ENCODE assay signal across 24 mouse cellular contexts in the genomic region with DNA sequence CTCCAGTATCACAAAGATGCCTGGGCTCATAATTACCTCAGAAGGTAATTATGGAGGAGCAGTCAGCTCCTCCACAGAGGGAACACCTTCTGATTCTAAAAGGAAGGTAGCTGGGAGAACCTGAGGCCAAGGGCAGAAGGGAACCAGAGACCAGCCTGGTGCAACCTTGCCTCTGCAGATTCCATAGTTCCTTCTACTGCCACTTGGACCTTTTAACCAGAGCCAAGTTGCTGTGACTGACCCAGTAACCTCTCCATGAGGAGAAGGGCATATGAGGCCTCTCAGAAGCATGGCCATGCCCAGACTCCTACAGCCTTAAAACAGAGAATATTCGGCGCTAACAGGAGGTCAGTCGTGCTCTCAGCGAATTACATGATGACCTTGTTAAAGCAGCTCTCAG. TPM values are rescaled to one million over a fixed set of nuclear protein-coding genes. Genes with fewer than 3 reads are reported as not detected.
DNase-seq lines count a peak whose midpoint lies in the region; ATAC-seq and TF ChIP-seq lines count a peak whose summit lies in the region.
"Had no signal": no experiment of that assay in that cellular context is flagged by ENCODE, and none has a peak within 500 bp of the region (broad histone marks: within the 10 kb centered on the region; RNA-seq: fewer than 3 reads in every experiment).

No protein-coding gene starts in this region.

- TF ChIP-seq CTCF in hindbrain, postnatal 0 days (IDR thresholded peaks at IDR 0.05; ENCODE audit: low read depth): no peak
- TF ChIP-seq CTCF in stomach, postnatal 0 days (IDR thresholded peaks at IDR 0.05; ENCODE audit: low read depth): no peak

- no peak overlapping the region for H3K4me2 ChIP-seq in hindbrain, embryonic 15.5 days
- H3K4me2 ChIP-seq in hindbrain, postnatal 0 days (ENCODE audit: low read depth, low read length): no peak overlapping the region
- no peak overlapping the region for H3K4me2 ChIP-seq in kidney, embryonic 16.5 days (replicated peaks; ENCODE audit: low read depth, low read length)
- no peak overlapping the region for H3K4me2 ChIP-seq in stomach, embryonic 16.5 days (ENCODE audit: low read depth, low read length)
- H3K4me2 ChIP-seq in stomach, postnatal 0 days (replicated peaks; ENCODE audit: low read depth): no peak overlapping the region
- H3K4me2 ChIP-seq: forebrain, embryonic 13.5 days had no signal

- H3K36me3 ChIP-seq in heart, embryonic 10.5 days: no peaks in the 10 kb centered on the region
- no peaks in the 10 kb centered on the region for H3K36me3 ChIP-seq in hindbrain, embryonic 15.5 days
- H3K36me3 ChIP-seq in hindbrain, postnatal 0 days (ENCODE audit: insufficient read depth, low read length): no peaks in the 10 kb centered on the region
- peaks cover 18% of the 10 kb centered on the region for H3K36me3 ChIP-seq in kidney, embryonic 16.5 days (ENCODE audit: insufficient read depth, low read length)
- H3K36me3 ChIP-seq in stomach, embryonic 16.5 days (ENCODE audit: control insufficient read depth, insufficient read depth, low read length): no peaks in the 10 kb centered on the region
- H3K36me3 ChIP-seq in stomach, postnatal 0 days (ENCODE audit: control insufficient read depth, insufficient read depth, low read length): no peaks in the 10 kb centered on the region
- H3K36me3 ChIP-seq: embryonic facial prominence, embryonic 10.5 days; G1E had no signal

- H3K9ac ChIP-seq in hindbrain, embryonic 15.5 days: no peak overlapping the region
- H3K9ac ChIP-seq in hindbrain, postnatal 0 days (replicated peaks; ENCODE audit: low read length): no peak overlapping the region
- H3K9ac ChIP-seq in kidney, embryonic 16.5 days (replicated peaks; ENCODE audit: low read length): no peak overlapping the region
- no peak overlapping the region for H3K9ac ChIP-seq in stomach, embryonic 16.5 days (ENCODE audit: low read length)
- H3K9ac ChIP-seq in stomach, postnatal 0 days (ENCODE audit: low read length): no peak overlapping the region
- H3K9ac ChIP-seq: forebrain, embryonic 13.5 days; forebrain, postnatal 0 days had no signal

- WGBS in heart, embryonic 10.5 days: 74% methylated on average over 4 of the region's 4 CpGs
- 92% methylated on average over 4 of the region's 4 CpGs for WGBS in hindbrain, embryonic 15.5 days
- WGBS in hindbrain, postnatal 0 days: 89% methylated on average over 4 of the region's 4 CpGs
- 79% methylated on average over 4 of the region's 4 CpGs for WGBS in kidney, embryonic 16.5 days
- 87% methylated on average over 4 of the region's 4 CpGs for WGBS in stomach, embryonic 16.5 days
- WGBS in stomach, postnatal 0 days: 89% methylated on average over 4 of the region's 4 CpGs

- TF ChIP-seq EP300 in stomach, postnatal 0 days (optimal IDR thresholded peaks at IDR 0.05): no peak

- DNase-seq in heart, adult 11 months: peak; percentile 61
- DNase-seq in heart, embryonic 10.5 days (ENCODE audit: low spot score): no peak
- DNase-seq in hindbrain, postnatal 0 days (ENCODE audit: low spot score): no peak
- DNase-seq in kidney, adult 11 months: no peak
- no peak for DNase-seq in stomach, postnatal 0 days (ENCODE audit: low spot score)
- DNase-seq: adrenal gland, adult 8-10 months; adrenal gland, postnatal 36 days; B cell, adult 2 months; cerebellum, adult 2 months; cerebellum, postnatal 10 days; forebrain, postnatal 0 days; gastrocnemius, adult 2 months; gastrocnemius, postnatal 25 days; heart, postnatal 4 days had no signal

- H3K4me3 ChIP-seq in heart, embryonic 10.5 days: no peak overlapping the region
- no peak overlapping the region for H3K4me3 ChIP-seq in hindbrain, embryonic 15.5 days
- H3K4me3 ChIP-seq in hindbrain, postnatal 0 days (ENCODE audit: low read length): no peak overlapping the region
- no peak overlapping the region for H3K4me3 ChIP-seq in kidney, embryonic 16.5 days (ENCODE audit: low read length)
- H3K4me3 ChIP-seq in stomach, embryonic 16.5 days (replicated peaks; ENCODE audit: low read length): no peak overlapping the region
- H3K4me3 ChIP-seq in stomach, postnatal 0 days (ENCODE audit: low read depth, low read length): no peak overlapping the region
- H3K4me3 ChIP-seq: embryonic facial prominence, embryonic 10.5 days; forebrain, embryonic 13.5 days; gastrocnemius, adult 2 months had no signal

- H3K27ac ChIP-seq in heart, embryonic 10.5 days: no peak overlapping the region
- H3K27ac ChIP-seq in hindbrain, embryonic 15.5 days (replicated peaks): peak overlapping the region; percentile 42; the same call in 1 of the 2 replicates
- no peak overlapping the region for H3K27ac ChIP-seq in hindbrain, postnatal 0 days
- peak overlapping the region; percentile 96 for H3K27ac ChIP-seq in kidney, embryonic 16.5 days (ENCODE audit: low read length)
- peak overlapping the region; percentile 30; the same call in 1 of the 2 replicates for H3K27ac ChIP-seq in stomach, embryonic 16.5 days (ENCODE audit: low read length)
- H3K27ac ChIP-seq in stomach, postnatal 0 days (replicated peaks): no peak overlapping the region
- H3K27ac ChIP-seq: embryonic facial prominence, embryonic 10.5 days; forebrain, embryonic 13.5 days; gastrocnemius, adult 2 months had no signal

- peaks cover 29% of the 10 kb centered on the region for H3K27me3 ChIP-seq in heart, embryonic 10.5 days (ENCODE audit: insufficient read depth, poor library complexity, severe bottlenecking)
- H3K27me3 ChIP-seq in hindbrain, embryonic 15.5 days: no peaks in the 10 kb centered on the region
- H3K27me3 ChIP-seq in hindbrain, postnatal 0 days (ENCODE audit: insufficient read depth, low read length): no peaks in the 10 kb centered on the region
- H3K27me3 ChIP-seq in kidney, embryonic 16.5 days (ENCODE audit: insufficient read depth, low read length): no peaks in the 10 kb centered on the region
- no peaks in the 10 kb centered on the region for H3K27me3 ChIP-seq in stomach, embryonic 16.5 days (ENCODE audit: control insufficient read depth, insufficient read depth, low read length)
- H3K27me3 ChIP-seq in stomach, postnatal 0 days (ENCODE audit: control insufficient read depth, insufficient read depth, low read length): no peaks in the 10 kb centered on the region

- no peaks in the 10 kb centered on the region for H3K9me3 ChIP-seq in heart, embryonic 10.5 days
- H3K9me3 ChIP-seq in hindbrain, embryonic 15.5 days: no peaks in the 10 kb centered on the region
- H3K9me3 ChIP-seq in hindbrain, postnatal 0 days (ENCODE audit: low read length): no peaks in the 10 kb centered on the region
- no peaks in the 10 kb centered on the region for H3K9me3 ChIP-seq in kidney, embryonic 16.5 days (ENCODE audit: low read length)
- no peaks in the 10 kb centered on the region for H3K9me3 ChIP-seq in stomach, embryonic 16.5 days (replicated peaks; ENCODE audit: control insufficient read depth, low read length)
- H3K9me3 ChIP-seq in stomach, postnatal 0 days (ENCODE audit: control insufficient read depth, low read length): no peaks in the 10 kb centered on the region
- H3K9me3 ChIP-seq: embryonic facial prominence, embryonic 10.5 days; forebrain, embryonic 13.5 days; G1E had no signal

- no peak for ATAC-seq in hindbrain, embryonic 15.5 days (ENCODE audit: low FRiP score, low read depth)
- ATAC-seq in hindbrain, postnatal 0 days: no peak
- ATAC-seq in kidney, embryonic 16.5 days (ENCODE audit: low FRiP score, low TSS enrichment): no peak
- ATAC-seq in stomach, embryonic 16.5 days (ENCODE audit: insufficient read depth, low FRiP score): no peak
- no peak for ATAC-seq in stomach, postnatal 0 days (ENCODE audit: low FRiP score, low TSS enrichment)
- ATAC-seq: CD4-positive, CD25-positive, alpha-beta regulatory T cell, adult 4 months; forebrain, embryonic 13.5 days had no signal

- H3K4me1 ChIP-seq in heart, embryonic 10.5 days: peaks cover 5% of the 10 kb centered on the region; the same call in 1 of the 2 replicates
- H3K4me1 ChIP-seq in hindbrain, embryonic 15.5 days (replicated peaks): peaks cover 19% of the 10 kb centered on the region
- H3K4me1 ChIP-seq in hindbrain, postnatal 0 days (ENCODE audit: insufficient read depth, low read length): 0 out of 2 replicates have a peak, but pooled peaks cover 7% of the 10 kb centered on the region
- peaks cover 74% of the 10 kb centered on the region for H3K4me1 ChIP-seq in kidney, embryonic 16.5 days (ENCODE audit: insufficient read depth, low read length)
- peaks cover 26% of the 10 kb centered on the region for H3K4me1 ChIP-seq in stomach, embryonic 16.5 days (ENCODE audit: control insufficient read depth, insufficient read depth, low read length)
- no peaks in the 10 kb centered on the region for H3K4me1 ChIP-seq in stomach, postnatal 0 days (replicated peaks; ENCODE audit: control insufficient read depth, insufficient read depth)

RNA-seq across cellular contexts. Expression of a gene that starts 50.2 kb away (rescaled TPM):
- 1.1 and 1.3 TPM in 2 replicates for polyA plus RNA-seq in heart, embryonic 10.5 days (2016; fragmentation: Nextera tagmentation; extraction: Ambion mirVana)
- 0.81 and 0.86 TPM in 2 replicates for polyA plus RNA-seq in hindbrain, embryonic 15.5 days (2015; fragmentation: Nextera tagmentation; extraction: Ambion mirVana)
- 1.3 and 7.0 TPM in 2 replicates for total RNA-seq in hindbrain, postnatal 0 days (2014; rRNA removed)
- 0.71 and 1.2 TPM in 2 replicates for polyA plus RNA-seq in hindbrain, postnatal 0 days (2015; fragmentation: Nextera tagmentation; extraction: Ambion mirVana)
- polyA plus RNA-seq in kidney, embryonic 16.5 days (2015; fragmentation: Nextera tagmentation; extraction: Ambion mirVana): 2.4 and 3.1 TPM in 2 replicates
- 9.4 and 10.2 TPM in 2 replicates for polyA plus RNA-seq in stomach, embryonic 16.5 days (2015; fragmentation: Nextera tagmentation; extraction: Ambion mirVana)
- 9.2 and 10.2 TPM in 2 replicates for polyA plus RNA-seq in stomach, postnatal 0 days (2015; fragmentation: Nextera tagmentation; extraction: Ambion mirVana)

RNA-seq across cellular contexts. Expression of a gene that starts 57.8 kb away (rescaled TPM):
- 0.52 and 1.6 TPM in 2 replicates for polyA plus RNA-seq in heart, embryonic 10.5 days (2016; fragmentation: Nextera tagmentation; extraction: Ambion mirVana)
- 18.2 and 23.4 TPM in 2 replicates for polyA plus RNA-seq in hindbrain, embryonic 15.5 days (2015; fragmentation: Nextera tagmentation; extraction: Ambion mirVana)
- 32.0 and 44.4 TPM in 2 replicates for total RNA-seq in hindbrain, postnatal 0 days (2014; rRNA removed)
- polyA plus RNA-seq in hindbrain, postnatal 0 days (2015; fragmentation: Nextera tagmentation; extraction: Ambion mirVana): 14.8 and 16.3 TPM in 2 replicates
- 134 and 160 TPM in 2 replicates for polyA plus RNA-seq in kidney, embryonic 16.5 days (2015; fragmentation: Nextera tagmentation; extraction: Ambion mirVana)
- 0.17 and 0.67 TPM in 2 replicates for polyA plus RNA-seq in stomach, embryonic 16.5 days (2015; fragmentation: Nextera tagmentation; extraction: Ambion mirVana)
- 0.08 and 0.15 TPM in 2 replicates for polyA plus RNA-seq in stomach, postnatal 0 days (2015; fragmentation: Nextera tagmentation; extraction: Ambion mirVana)
- total RNA-seq: adrenal gland, adult 8-10 months; adrenal gland, postnatal 36 days; forebrain, postnatal 0 days; gastrocnemius, adult 2 months; gastrocnemius, postnatal 25 days; granulocyte monocyte progenitor cell, adult 5-6 weeks; heart, postnatal 10 days; heart, postnatal 4 days had no signal
- polyA plus RNA-seq: CD4-positive, CD25-positive, alpha-beta regulatory T cell, adult 4 months; G1E; heart, embryonic 14.5 days had no signal

Comparison
In these comparisons a context has a peak if more than half of its experiments do, and no peak if none do; other contexts are left out.
1. H3K27ac ChIP-seq: peak in hindbrain, embryonic 15.5 days (single experiment), kidney, embryonic 16.5 days (single experiment) and stomach, embryonic 16.5 days (single experiment); none in heart, embryonic 10.5 days (single experiment), hindbrain, postnatal 0 days (single experiment) and stomach, postnatal 0 days (single experiment).